ENCODE assay signal across 30 mouse cellular contexts in genomic region chr11:78841987-78842386, GRCm38 (mm10).
"Had no signal": no experiment of that assay in that cellular context is flagged by ENCODE, and none has a peak within 500 bp of the region (broad histone marks: within the 10 kb centered on the region; RNA-seq: fewer than 3 reads in every experiment).

No protein-coding gene starts in this region.

- H3K4me1 ChIP-seq: limb, embryonic 10.5 days; limb, embryonic 12.5 days; limb, embryonic 13.5 days; lung, embryonic 15.5 days; midbrain, embryonic 12.5 days; neural tube, embryonic 12.5 days had no signal

- ATAC-seq: liver, embryonic 12.5 days; liver, postnatal 0 days; lung, postnatal 0 days; midbrain, embryonic 13.5 days; midbrain, embryonic 16.5 days had no signal

- H3K9ac ChIP-seq: limb, embryonic 12.5 days; limb, embryonic 13.5 days; limb, embryonic 15.5 days; liver, embryonic 12.5 days; liver, embryonic 13.5 days; liver, embryonic 14.5 days; liver, embryonic 15.5 days; liver, postnatal 0 days; lung, embryonic 14.5 days; lung, embryonic 15.5 days; midbrain, embryonic 12.5 days; midbrain, embryonic 13.5 days; neural tube, embryonic 12.5 days had no signal

- H3K4me3 ChIP-seq: limb, embryonic 10.5 days; limb, embryonic 12.5 days; limb, embryonic 13.5 days; limb, embryonic 15.5 days; liver, embryonic 12.5 days; liver, embryonic 13.5 days; liver, embryonic 15.5 days; lung, embryonic 15.5 days; megakaryocyte, embryonic 14.5 days; midbrain, embryonic 10.5 days; midbrain, embryonic 12.5 days; midbrain, embryonic 13.5 days; myocyte; neural tube, embryonic 12.5 days had no signal

- H3K4me2 ChIP-seq: limb, embryonic 12.5 days; limb, embryonic 13.5 days; limb, embryonic 15.5 days; liver, embryonic 11.5 days; liver, embryonic 12.5 days; liver, embryonic 13.5 days; liver, embryonic 15.5 days; lung, embryonic 14.5 days; lung, embryonic 15.5 days; midbrain, embryonic 12.5 days; midbrain, embryonic 13.5 days; neural tube, embryonic 12.5 days had no signal

- H3K27me3 ChIP-seq: limb, embryonic 12.5 days; limb, embryonic 13.5 days; limb, embryonic 15.5 days; liver, embryonic 12.5 days; liver, embryonic 13.5 days; liver, embryonic 15.5 days; lung, embryonic 15.5 days; megakaryocyte, embryonic 14.5 days; midbrain, embryonic 12.5 days; midbrain, embryonic 13.5 days; neural tube, embryonic 12.5 days had no signal

- H3K27ac ChIP-seq: limb, embryonic 10.5 days; limb, embryonic 12.5 days; limb, embryonic 13.5 days; limb, embryonic 15.5 days; liver, embryonic 12.5 days; liver, embryonic 13.5 days; liver, embryonic 14.5 days; liver, embryonic 15.5 days; lung, embryonic 15.5 days; macrophage; midbrain, embryonic 10.5 days; midbrain, embryonic 12.5 days; midbrain, embryonic 13.5 days; neural tube, embryonic 12.5 days had no signal

- H3K9me3 ChIP-seq: limb, embryonic 10.5 days; limb, embryonic 12.5 days; limb, embryonic 13.5 days; limb, embryonic 15.5 days; liver, embryonic 12.5 days; liver, embryonic 13.5 days; liver, embryonic 15.5 days; lung, embryonic 15.5 days; midbrain, embryonic 12.5 days; midbrain, embryonic 13.5 days had no signal

- H3K36me3 ChIP-seq: limb, embryonic 10.5 days; limb, embryonic 12.5 days; limb, embryonic 13.5 days; lung, embryonic 15.5 days had no signal

- DNase-seq: left cerebral cortex, postnatal 4 days; liver; liver, embryonic 13.5 days; liver, postnatal 0 days; lung, adult 18-20 months; lung, adult 2 months; lung, embryonic 14.5 days; lung, postnatal 10 days; lung, postnatal 14 days; lung, postnatal 36 days; lung, postnatal 4 days; midbrain, embryonic 14.5 days had no signal
